ENCODE assay signal across 8 mouse cellular contexts in genomic region chr2:167586041-167586440, GRCm38 (mm10). TPM values are rescaled to one million over a fixed set of nuclear protein-coding genes. Genes with fewer than 3 reads are reported as not detected.
A peak's percentile ranks its signal among the peaks of the same experiment; 100 is the strongest.
DNase-seq lines count a peak whose midpoint lies in the region; ATAC-seq lines count a peak whose summit lies in the region.

No protein-coding gene starts in this region.

- peak overlapping the region; percentile 53 for H3K27ac ChIP-seq in embryonic facial prominence, embryonic 14.5 days (replicated peaks; ENCODE audit: low read depth, low read length)
- peak overlapping the region; percentile 44 for H3K27ac ChIP-seq in kidney, embryonic 14.5 days (ENCODE audit: low read depth, low read length)

- no peaks in the 10 kb centered on the region for H3K36me3 ChIP-seq in embryonic facial prominence, embryonic 14.5 days (ENCODE audit: control insufficient read depth, insufficient read depth, low read length)
- H3K36me3 ChIP-seq in kidney, embryonic 14.5 days (ENCODE audit: control insufficient read depth, insufficient read depth, low read length): no peaks in the 10 kb centered on the region

- no peaks in the 10 kb centered on the region for H3K9me3 ChIP-seq in embryonic facial prominence, embryonic 14.5 days (ENCODE audit: control insufficient read depth, low read length)
- no peaks in the 10 kb centered on the region for H3K9me3 ChIP-seq in kidney, embryonic 14.5 days (ENCODE audit: control insufficient read depth, low read length)

- peaks cover 29% of the 10 kb centered on the region for H3K4me1 ChIP-seq in embryonic facial prominence, embryonic 14.5 days (ENCODE audit: control insufficient read depth, insufficient read depth, low read length)
- H3K4me1 ChIP-seq in kidney, embryonic 14.5 days (ENCODE audit: control insufficient read depth, insufficient read depth, low read length): peaks cover 48% of the 10 kb centered on the region

- ATAC-seq in embryonic facial prominence, embryonic 14.5 days (ENCODE audit: low read depth): no peak
- no peak for ATAC-seq in kidney, embryonic 14.5 days (ENCODE audit: low FRiP score, low TSS enrichment)
- no peak for ATAC-seq in megakaryocyte progenitor cell, adult 5-6 weeks (replicated peaks; ENCODE audit: poor library complexity)

- no peak overlapping the region for H3K4me3 ChIP-seq in embryonic facial prominence, embryonic 14.5 days (ENCODE audit: low read depth, low read length)
- no peak overlapping the region for H3K4me3 ChIP-seq in kidney, embryonic 14.5 days (ENCODE audit: low read length)

- intact Hi-C loops in heart, postnatal 25 days (cut with DNase I): loop anchor here (2.0 kb wide), 1 partner anchor 15 kb away; no protein-coding TSS in a partner anchor

- no peak overlapping the region for H3K4me2 ChIP-seq in embryonic facial prominence, embryonic 14.5 days (ENCODE audit: low read depth, low read length)
- H3K4me2 ChIP-seq in kidney, embryonic 14.5 days (replicated peaks; ENCODE audit: low read depth, low read length): no peak overlapping the region

- no peaks in the 10 kb centered on the region for H3K27me3 ChIP-seq in embryonic facial prominence, embryonic 14.5 days (replicated peaks; ENCODE audit: control insufficient read depth, insufficient read depth, low read length)
- H3K27me3 ChIP-seq in kidney, embryonic 14.5 days (ENCODE audit: control insufficient read depth, insufficient read depth, low read length): no peaks in the 10 kb centered on the region

- 14% methylated on average over 8 of the region's 8 CpGs for WGBS in embryonic facial prominence, embryonic 14.5 days
- 9% methylated on average over 8 of the region's 8 CpGs for WGBS in kidney, embryonic 14.5 days

- peak; percentile 97 for DNase-seq in heart, adult 11 months
- no peak for DNase-seq in heart, postnatal 25 days (ENCODE audit: low spot score)
- peak; percentile 33 for DNase-seq in embryonic facial prominence, embryonic 14.5 days (ENCODE audit: low spot score)
- DNase-seq in lung, postnatal 10 days: peak; percentile 92
- DNase-seq in thymus, postnatal 10 days (ENCODE audit: low spot score in 2 of 2): no peak
- no peak for DNase-seq in spleen, postnatal 10 days (ENCODE audit: low spot score in 2 of 2)

- H3K9ac ChIP-seq in embryonic facial prominence, embryonic 14.5 days (ENCODE audit: low read depth, low read length): peak overlapping the region; percentile 44; the same call in 1 of the 2 replicates
- H3K9ac ChIP-seq in kidney, embryonic 14.5 days (ENCODE audit: low read depth, low read length): peak overlapping the region; percentile 5; the same call in 1 of the 2 replicates

RNA-seq across cellular contexts. Expression of gene Ube2v1, which starts 45.9 kb away (rescaled TPM):
- 100 to 1,000 TPM in 1 of 2 experiments, 10 to 100 TPM in 1; 99.3 to 105 TPM for total RNA-seq in heart, postnatal 25 days (2021)
- 249 and 275 TPM in 2 replicates for polyA plus RNA-seq in embryonic facial prominence, embryonic 14.5 days (2014; fragmentation: Nextera tagmentation; extraction: Ambion mirVana)
- polyA plus RNA-seq in kidney, embryonic 14.5 days (2014; fragmentation: Nextera tagmentation; extraction: Ambion mirVana): 212 and 283 TPM in 2 replicates
- 102 and 116 TPM in 2 replicates for total RNA-seq in megakaryocyte progenitor cell, adult 5-6 weeks (2015)
- 51.7 and 56.5 TPM in 2 replicates for total RNA-seq in megakaryocyte progenitor cell, adult 5-6 weeks (2017)

RNA-seq across cellular contexts. Expression of gene Snai1, which starts 48.0 kb away (rescaled TPM):
- total RNA-seq in heart, postnatal 25 days (2021): 1 to 10 TPM; 2.0 to 2.8 TPM
- 64.1 and 69.7 TPM in 2 replicates for polyA plus RNA-seq in embryonic facial prominence, embryonic 14.5 days (2014; fragmentation: Nextera tagmentation; extraction: Ambion mirVana)
- 40.4 and 40.8 TPM in 2 replicates for polyA plus RNA-seq in kidney, embryonic 14.5 days (2014; fragmentation: Nextera tagmentation; extraction: Ambion mirVana)
- not detected in 2 replicates for total RNA-seq in megakaryocyte progenitor cell, adult 5-6 weeks (2015)
- total RNA-seq in megakaryocyte progenitor cell, adult 5-6 weeks (2017): 0.33 and 0.44 TPM in 2 replicates

Comparison
In these comparisons a context has a peak if more than half of its experiments do, and no peak if none do; other contexts are left out.
1. DNase-seq: peak in heart, adult 11 months (single experiment), embryonic facial prominence, embryonic 14.5 days (single experiment) and lung, postnatal 10 days (single experiment); none in heart, postnatal 25 days (single experiment), thymus, postnatal 10 days (0 of 2) and spleen, postnatal 10 days (0 of 2).